Mouse (Mus musculus): ENCODE data around the gene Rps3.

Rps3 gene

DNA sequence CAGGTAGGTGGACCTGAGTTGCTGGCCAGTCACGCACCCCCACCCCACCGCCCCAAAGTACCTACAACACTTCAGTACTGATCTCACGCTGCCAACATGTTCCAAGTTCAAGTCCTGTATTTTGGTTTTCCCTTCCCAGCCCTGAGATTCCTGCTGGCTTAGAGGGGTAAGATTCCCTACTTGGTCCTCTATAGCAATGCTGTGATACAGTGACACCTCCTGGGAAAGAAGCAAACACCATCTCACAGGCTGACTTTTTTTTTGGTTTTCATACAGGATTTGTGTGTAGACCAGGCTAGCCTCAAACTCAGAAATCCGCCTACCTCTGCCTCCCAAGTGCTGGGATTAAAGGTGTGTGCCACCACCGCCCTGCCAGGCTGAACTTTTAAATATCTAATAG, 6.3 kb downstream of the Rps3 start:
- in situ Hi-C loops (cut with MboI; ENCODE audit: unreplicated experiment in 2 of 2), result no loop called here

DNA sequence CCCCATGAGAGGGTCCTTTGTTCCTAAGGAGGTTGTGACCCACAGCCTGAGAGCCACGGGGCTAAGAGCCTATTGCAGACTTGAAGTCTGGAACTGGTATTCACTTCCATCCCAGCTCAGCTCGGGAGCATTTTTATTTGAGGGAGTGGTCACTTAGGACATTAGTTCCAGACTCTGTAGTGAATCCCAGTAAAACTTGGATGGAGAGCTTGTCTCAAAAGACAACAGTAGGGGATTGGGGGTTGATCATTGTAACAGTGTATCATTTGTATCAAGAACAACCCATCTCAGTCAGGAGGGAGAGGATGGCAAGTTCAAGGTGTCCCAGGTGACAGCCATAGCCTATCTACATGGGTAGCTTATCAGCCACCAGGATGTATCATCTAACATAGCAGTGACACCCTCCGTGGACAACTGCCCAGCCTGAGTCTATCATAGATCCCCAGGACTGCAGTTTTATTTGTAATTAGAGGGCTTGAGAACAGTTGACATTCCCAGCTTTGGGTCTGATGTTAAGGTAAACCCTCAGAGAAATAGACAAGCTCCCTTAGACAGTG, 6.9 kb downstream of the Rps3 start:
- in situ Hi-C loops (cut with MboI; ENCODE audit: unreplicated experiment in 2 of 2), result no loop called here

DNA sequence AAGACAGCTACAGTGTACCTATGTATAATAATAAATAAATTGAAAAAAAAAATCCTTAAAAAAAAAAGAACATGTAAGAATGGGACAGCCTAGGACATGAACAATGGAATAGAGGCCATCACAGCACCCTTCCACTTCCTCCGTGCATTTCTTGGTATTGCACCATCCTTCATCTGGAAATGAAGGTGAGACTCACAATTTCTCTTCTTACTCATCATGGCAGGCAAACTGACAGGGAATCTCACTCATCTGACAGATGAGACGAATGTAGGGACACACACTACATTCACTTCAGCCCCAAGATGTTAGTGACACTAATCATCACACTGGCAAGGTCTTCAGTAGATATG, 8.0 kb downstream of the Rps3 start:
- in situ Hi-C loops (cut with MboI; ENCODE audit: unreplicated experiment in 2 of 2), result no loop called here

DNA sequence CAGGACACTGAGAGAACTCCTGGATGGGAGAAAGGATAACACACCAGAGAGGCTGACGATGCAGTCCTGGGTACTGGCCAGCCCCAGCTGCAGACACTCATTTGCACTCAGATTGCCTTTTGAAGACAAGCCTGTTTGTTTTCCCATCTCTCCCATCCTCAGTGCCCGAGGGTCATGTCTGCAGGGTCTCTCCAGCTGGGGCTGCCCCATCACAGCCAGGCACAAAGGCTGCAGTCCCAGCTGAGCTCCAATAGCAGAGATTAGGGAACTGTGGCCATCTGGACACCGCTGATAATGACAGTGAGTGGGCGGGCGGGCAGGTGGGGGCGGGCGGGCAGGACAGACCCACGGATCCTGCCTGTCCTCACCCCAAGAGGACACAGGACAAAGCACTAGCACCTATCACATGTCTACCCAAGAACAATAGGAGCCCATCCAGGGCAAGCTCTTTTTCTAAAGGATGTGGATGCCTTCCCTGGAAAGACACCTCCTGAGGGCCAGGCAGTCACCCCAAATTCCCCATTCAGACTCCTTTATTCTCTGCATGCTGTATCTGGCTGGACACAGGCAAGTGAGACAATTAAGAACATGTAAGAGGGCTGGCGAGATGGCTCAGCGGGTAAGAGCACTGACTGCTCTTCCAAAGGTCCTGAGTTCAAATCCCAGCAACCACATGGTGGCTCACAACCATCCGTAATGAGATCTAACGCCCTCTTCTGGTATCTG, 8.5 kb downstream of the Rps3 start:
- in situ Hi-C loops (cut with MboI; ENCODE audit: unreplicated experiment in 2 of 2), result no loop called here

DNA sequence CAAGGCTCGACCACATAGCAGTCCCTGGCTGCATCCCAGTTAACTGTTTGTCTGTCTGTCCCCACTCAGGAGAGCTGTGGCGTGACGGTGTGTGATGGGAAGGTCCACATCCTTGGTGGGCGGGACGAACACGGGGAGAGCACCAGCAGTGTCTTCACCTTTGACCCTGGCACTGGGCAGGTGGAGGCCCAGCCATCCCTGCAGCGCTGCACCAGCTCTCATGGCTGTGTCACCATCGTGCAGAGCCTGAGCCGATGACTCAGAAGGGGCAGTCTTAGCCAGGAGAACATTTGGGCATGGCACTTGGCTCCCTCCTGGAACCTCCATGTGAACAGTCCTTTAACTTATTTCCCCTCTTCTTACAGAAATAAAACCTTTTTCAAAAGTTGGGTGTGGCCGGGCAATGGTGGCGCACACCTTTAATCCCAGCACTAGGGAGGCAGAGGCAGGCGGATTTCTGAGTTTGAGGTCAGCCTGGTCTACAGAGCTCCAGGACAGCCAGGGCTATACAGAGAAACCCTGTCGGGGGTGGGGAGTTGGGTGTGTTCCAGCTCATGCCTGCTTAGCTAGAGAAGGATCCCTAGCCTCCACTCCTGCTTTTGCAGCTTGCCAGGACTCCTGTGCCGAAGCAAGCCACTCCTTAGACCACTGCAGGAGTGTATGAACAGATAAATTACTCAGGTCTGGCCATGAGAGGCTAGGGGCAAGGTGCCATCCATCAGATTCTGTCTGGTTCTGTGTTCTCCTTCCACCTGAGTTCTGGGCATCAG, 9.7 kb downstream of the Rps3 start:
- in situ Hi-C loops (cut with MboI; ENCODE audit: unreplicated experiment in 2 of 2), result no loop called here

GRCm38 (mm10) chr7:99471578-99471977, 12.0 kb downstream of the Rps3 start:
- in situ Hi-C loops (cut with MboI; ENCODE audit: unreplicated experiment in 2 of 2), result no loop called here

- in situ Hi-C loops (cut with MboI; ENCODE audit: unreplicated experiment in 2 of 2), result no loop called here
Observed at GRCm38 (mm10) chr7:99469680-99470405, 13.7 kb downstream of the Rps3 start.

DNA sequence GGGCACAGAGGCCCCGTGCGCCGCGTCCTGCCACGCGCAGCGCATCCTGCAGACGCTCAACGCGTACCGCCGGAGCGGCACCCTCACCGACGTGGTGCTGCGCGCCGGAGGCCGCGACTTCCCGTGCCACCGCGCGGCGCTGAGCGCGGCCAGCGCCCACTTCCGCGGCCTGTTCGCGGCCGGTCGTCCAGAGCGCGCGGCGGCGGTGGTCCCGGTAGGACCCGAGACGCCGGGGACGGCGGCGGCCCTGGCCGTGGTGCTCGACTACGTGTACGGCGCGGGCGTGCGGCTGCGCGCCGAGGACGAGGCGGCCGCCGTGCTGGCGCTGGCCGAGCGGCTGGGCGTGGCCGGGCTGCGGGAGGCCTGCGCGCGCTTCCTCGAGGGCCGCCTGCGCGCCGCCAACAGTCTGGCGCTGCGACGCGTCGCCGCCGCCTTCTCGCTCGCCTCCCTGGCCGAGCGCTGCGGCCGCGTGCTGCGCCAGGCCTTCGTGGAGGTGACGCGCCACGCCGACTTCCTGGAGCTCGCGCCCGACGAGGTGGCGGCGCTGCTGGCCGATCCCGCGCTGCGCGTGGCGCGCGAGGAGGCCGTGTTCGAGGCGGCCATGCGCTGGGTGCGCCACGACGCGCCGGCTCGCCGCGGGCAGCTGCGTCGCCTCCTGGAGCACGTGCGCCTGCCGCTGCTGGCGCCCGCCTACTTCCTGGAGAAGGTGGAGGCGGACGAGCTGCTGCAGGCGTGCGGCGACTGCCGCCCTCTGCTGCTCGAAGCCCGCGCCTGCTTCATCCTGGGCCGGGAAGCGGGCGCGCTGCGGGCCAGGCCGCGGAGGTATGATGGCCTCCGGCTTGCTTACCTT, 15.0 kb downstream of the Rps3 start:
- in situ Hi-C loops (cut with MboI; ENCODE audit: unreplicated experiment in 2 of 2), result no loop called here

DNA sequence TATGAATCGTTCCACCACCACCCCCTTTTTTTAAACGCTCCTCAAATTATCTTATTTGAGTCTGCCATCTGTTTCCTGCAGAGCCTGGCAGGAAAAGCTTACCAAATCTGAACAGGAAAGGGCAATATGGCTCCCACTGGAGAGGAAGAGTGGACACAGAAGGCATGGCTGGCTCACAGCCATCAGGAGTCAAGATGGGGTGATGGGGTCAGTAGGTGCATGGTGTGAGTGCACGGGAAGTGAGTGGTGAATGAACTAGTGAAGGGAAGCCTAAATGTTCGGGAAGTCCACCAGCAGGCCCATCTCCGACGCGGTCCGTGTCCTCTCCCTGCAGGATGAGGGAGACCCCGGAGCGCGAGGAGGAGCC, 15.6 kb downstream of the Rps3 start:
- in situ Hi-C loops (cut with MboI; ENCODE audit: unreplicated experiment in 2 of 2), result no loop called here

DNA sequence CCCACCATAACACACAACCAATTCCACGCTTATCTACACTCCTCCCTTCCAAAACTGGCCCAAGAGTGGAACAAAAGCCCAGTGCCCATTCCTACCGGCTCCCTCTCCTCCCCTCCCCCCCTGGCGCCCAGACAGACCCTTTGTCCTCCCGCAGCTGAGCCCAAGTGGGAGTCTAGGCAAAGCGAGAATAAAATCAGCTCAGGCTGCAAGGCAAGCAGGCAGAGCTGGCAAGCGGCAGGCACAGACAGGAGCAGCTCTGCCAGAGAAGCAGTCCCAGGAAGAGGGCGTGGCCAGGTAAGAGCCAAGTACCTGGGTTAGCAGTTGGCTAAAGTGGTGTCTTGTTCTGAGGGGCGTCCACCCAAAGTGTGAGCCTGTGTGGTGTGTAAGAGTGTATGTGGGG, 17.7 kb downstream of the Rps3 start, which contains the start of gene Klhl35:
Gene Klhl35 (plus strand): TSS at position 194 of the 400 bp plus-strand sequence.
- in situ Hi-C loops (cut with MboI; ENCODE audit: unreplicated experiment in 2 of 2), result no loop called here

DNA sequence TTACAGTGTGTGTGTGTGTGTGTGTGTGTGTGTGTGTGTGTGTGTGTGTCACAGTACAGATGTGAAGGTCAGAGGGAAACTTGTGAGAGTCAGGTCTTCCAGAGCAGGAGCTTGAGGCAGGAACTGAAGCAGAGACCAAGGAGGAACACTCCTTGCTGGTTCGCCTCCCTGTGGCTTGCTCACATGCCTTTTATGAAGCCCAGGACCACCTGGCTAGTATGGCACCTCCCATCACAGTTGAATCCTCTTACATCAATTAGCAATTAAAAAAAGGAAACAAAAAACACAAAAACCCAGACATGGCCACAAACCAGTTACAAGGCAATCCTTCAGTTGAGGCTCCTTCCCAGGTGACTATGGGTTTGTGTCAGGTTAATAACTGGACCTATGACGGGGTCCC, 20.4 kb downstream of the Rps3 start:
- in situ Hi-C loops (cut with MboI; ENCODE audit: unreplicated experiment in 2 of 2), result no loop called here

- in situ Hi-C loops (cut with MboI; ENCODE audit: unreplicated experiment in 2 of 2), result loop anchor here (10.0 kb wide), 2 partner anchors 215 to 235 kb away; no protein-coding TSS in a partner anchor
Observed at GRCm38 (mm10) chr7:99459888-99460652, 23.5 kb downstream of the Rps3 start.

GRCm38 (mm10) chr7:99458849-99459248, 24.7 kb downstream of the Rps3 start:
- in situ Hi-C loops (cut with MboI; ENCODE audit: unreplicated experiment in 2 of 2), result loop anchor here (10.0 kb wide), 2 partner anchors 214 to 234 kb away; no protein-coding TSS in a partner anchor

- in situ Hi-C loops (cut with MboI; ENCODE audit: unreplicated experiment in 2 of 2), result loop anchor here (5.0 to 10.0 kb wide), 5 partner anchors 77 to 229 kb away; no protein-coding TSS in a partner anchor
Observed at GRCm38 (mm10) chr7:99454044-99454443, 29.5 kb downstream of the Rps3 start.

DNA sequence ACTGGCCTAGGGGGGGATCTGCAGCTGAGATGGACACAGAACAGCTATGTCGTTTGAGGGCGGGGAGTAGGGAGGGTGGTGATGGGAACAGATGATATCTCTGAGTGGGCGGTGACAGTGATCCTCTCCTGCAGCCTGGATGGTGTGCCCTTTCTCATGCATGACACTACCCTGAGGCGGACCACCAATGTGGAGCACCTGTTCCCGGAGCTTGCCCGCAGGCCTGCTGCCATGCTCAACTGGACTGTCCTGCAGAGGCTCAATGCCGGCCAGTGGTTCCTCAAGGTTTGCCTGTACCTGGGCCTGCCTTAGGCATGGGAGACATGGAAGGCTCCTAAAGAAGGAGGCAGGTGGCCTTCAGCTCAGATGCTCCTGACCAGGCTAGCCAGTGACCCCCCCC, 30.7 kb downstream of the Rps3 start:
- in situ Hi-C loops (cut with MboI; ENCODE audit: unreplicated experiment in 2 of 2), result loop anchor here (5.0 to 10.0 kb wide), 5 partner anchors 76 to 228 kb away; no protein-coding TSS in a partner anchor

DNA sequence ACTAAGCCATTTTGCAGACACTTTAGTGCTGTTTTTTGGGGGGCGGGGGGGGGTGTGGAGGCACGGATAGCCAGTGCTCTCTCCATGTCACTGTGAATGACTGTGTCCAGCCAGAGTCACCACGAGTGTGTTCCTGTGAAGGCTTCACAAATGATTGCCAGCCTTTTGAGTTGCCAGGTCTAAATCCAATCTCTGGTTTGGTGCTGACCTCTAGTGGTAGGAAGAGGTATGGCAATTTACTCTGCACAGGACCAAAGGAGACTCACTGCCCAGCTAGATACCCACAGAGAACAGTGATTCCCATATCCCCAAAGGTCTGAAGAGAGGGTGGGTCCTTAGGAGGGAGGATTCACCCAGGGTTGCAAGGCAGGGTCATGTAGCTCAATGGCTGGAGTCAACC, 32.8 kb downstream of the Rps3 start:
- in situ Hi-C loops (cut with MboI; ENCODE audit: unreplicated experiment in 2 of 2), result loop anchor here (5.0 to 10.0 kb wide), 5 partner anchors 73 to 226 kb away; no protein-coding TSS in a partner anchor

- in situ Hi-C loops (cut with MboI; ENCODE audit: unreplicated experiment in 2 of 2), result loop anchor here (5.0 to 10.0 kb wide), 5 partner anchors 72 to 225 kb away; no protein-coding TSS in a partner anchor
Observed at GRCm38 (mm10) chr7:99449751-99450150, 33.8 kb downstream of the Rps3 start.

GRCm38 (mm10) chr7:99449063-99449462, 34.5 kb downstream of the Rps3 start:
- in situ Hi-C loops (cut with MboI; ENCODE audit: unreplicated experiment in 2 of 2), result no loop called here

DNA sequence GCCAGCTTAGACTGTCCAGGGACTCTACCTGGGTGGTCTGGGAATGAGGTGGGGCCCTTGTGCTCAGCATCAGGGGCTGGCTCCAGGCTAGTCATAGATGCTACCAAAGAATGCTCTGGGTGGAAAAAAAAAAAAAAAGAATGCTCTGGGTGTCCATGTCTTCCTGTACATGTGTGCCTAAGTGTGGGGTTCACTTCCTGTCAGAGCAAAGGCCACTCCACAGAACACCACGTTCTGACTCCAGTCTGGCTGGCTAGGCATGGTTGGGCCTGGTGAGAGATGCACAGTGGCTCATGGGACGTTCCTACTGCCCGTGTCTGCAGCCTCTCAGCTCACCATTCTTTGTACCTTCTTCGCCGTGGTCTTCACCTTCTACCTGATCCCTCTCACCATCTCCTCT, 34.9 kb downstream of the Rps3 start:
- in situ Hi-C loops (cut with MboI; ENCODE audit: unreplicated experiment in 2 of 2), result no loop called here
